Mouse (Mus musculus) kidney, embryonic 16.5 days (tissue): ENCODE data around the gene Trove2. TPM values are rescaled to one million over a fixed set of nuclear protein-coding genes. Genes with fewer than 3 reads are reported as not detected.

Experiments
- ATAC-seq: fragments of 200-750 bp; cut with Nextera tagmentation; 2 replicates; pipeline ENCODE4 v1.8.0; 2017; ENCODE audit warnings: moderate TSS enrichment; ENCODE audit not compliant: low FRiP score, low TSS enrichment
- H3K27ac ChIP-seq: fragments of 300-500 bp; sonication (generic); 2 replicates; pipeline ENCODE4 v1.5.1; 2014; ENCODE audit warnings: low read length
- H3K27me3 ChIP-seq: fragments of 300-500 bp; sonication (generic); 2 replicates; pipeline ENCODE4 v1.6.1; 2014; ENCODE audit warnings: low read length, control low read depth, mixed read lengths; ENCODE audit not compliant: insufficient read depth
- H3K36me3 ChIP-seq: fragments of 300-500 bp; sonication (generic); 2 replicates; pipeline ENCODE4 v1.6.1; 2014; ENCODE audit warnings: low read length, control low read depth, mixed read lengths; ENCODE audit not compliant: insufficient read depth
- H3K4me1 ChIP-seq: fragments of 300-500 bp; sonication (generic); 2 replicates; pipeline ENCODE4 v1.6.1; 2014; ENCODE audit warnings: low read length, control low read depth, mixed read lengths; ENCODE audit not compliant: insufficient read depth
- H3K4me2 ChIP-seq: fragments of 300-500 bp; sonication (generic); replicated peaks from 2 replicates; pipeline ENCODE4 v1.6.1; 2014; ENCODE audit warnings: low read depth, low read length
- H3K4me3 ChIP-seq: fragments of 300-500 bp; sonication (generic); 2 replicates; pipeline ENCODE4 v1.5.1; 2014; ENCODE audit warnings: mild to moderate bottlenecking, low read length
- H3K9ac ChIP-seq: fragments of 300-500 bp; sonication (generic); replicated peaks from 2 replicates; pipeline ENCODE4 v1.6.1; 2014; ENCODE audit warnings: low read length
- H3K9me3 ChIP-seq: fragments of 300-500 bp; sonication (generic); 2 replicates; pipeline ENCODE4 v1.6.1; 2016; ENCODE audit warnings: low read length, control low read depth
- WGBS: fragments of 180-500 bp; shearing (Covaris S2); extraction: QIAGEN DNeasy Blood & Tissue Kit; methylation state at CpG from one replicate; pipeline ENCODE4 v1.1.7; 2014; 5-methylcytosine and 5-hydroxymethylcytosine counted together
- polyA plus RNA-seq: library from polyadenylated mRNA; unstranded; fragments of >200 nt; fragmentation: Nextera tagmentation; extraction: Ambion mirVana; gene quantifications from 2 replicates; pipeline ENCODE4 v1.2.1, GENCODE M21; 2015

The Trove2 gene
- polyA plus RNA-seq: 16.2 and 18.1 TPM in 2 replicates

DNA sequence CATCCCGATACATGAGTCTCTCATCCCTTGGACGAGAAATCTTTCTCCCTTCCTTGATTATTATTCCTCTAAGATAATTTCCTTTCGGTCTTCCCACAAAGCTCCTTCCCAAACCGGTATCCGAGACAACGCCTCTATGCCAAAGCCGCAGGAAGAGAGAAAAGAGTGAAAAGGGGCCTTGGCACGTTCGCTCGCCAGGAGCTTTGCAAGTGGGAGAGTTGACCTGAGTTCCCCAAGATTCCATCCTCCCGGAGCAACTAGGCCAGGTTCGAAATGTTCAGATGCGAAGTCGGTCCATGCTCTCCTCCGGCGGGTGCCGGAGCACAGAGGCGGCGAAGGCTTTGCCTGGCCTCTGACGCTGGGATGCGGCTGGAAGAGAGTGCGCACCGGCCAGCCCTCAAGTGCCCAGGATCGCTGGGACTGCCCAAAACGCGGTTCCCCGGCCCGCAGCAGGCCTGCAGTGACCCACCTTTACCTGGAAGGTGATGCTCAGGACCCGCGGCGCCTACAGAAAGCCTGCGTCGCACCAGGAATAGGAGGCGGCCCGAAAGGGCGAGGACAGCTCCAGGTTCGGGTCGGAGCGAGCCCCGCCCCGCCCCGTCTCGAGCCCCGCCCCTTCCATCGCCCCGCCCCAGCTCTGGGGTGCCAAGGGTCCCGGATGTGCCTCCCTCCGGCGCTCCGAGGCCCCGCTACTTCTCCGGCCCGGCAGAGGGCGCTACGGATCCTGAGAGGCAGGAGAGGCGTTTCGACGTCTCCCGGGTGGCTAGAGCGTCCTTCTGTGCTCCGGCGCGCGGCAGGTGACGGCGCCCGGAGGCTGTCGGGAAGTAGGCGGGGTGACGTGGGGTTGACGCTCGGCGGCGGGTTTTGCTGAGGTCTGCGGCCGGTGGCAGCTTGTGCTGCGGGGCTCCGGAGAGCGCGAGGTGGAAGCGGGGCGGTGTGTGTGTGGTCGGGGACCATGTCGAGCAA is at the start of gene Trove2, which contains the start of gene Uchl5:
Gene Trove2 (minus strand): TSS at position 623 of the 966 bp plus-strand sequence.
Gene Uchl5 (plus strand): TSS at position 827 of the 966 bp plus-strand sequence.
- H3K4me3 ChIP-seq: peak within 1 kb of the TSS; percentile 92
- peaks cover 19% of the 10 kb centered on the region; the same call in 1 of the 2 replicates for H3K4me1 ChIP-seq
- H3K4me2 ChIP-seq: peak within 1 kb of the TSS; percentile 94
- peak within 1 kb of the TSS; percentile 92 for H3K9ac ChIP-seq
- under 1% methylated on average over 84 of the region's 84 CpGs for WGBS
- H3K9me3 ChIP-seq: no peaks in the 10 kb centered on the region
- ATAC-seq: peak; percentile 97
- no peaks in the 10 kb centered on the region for H3K27me3 ChIP-seq
- H3K36me3 ChIP-seq: no peaks in the 10 kb centered on the region
- peak within 1 kb of the TSS; percentile 73 for H3K27ac ChIP-seq

DNA sequence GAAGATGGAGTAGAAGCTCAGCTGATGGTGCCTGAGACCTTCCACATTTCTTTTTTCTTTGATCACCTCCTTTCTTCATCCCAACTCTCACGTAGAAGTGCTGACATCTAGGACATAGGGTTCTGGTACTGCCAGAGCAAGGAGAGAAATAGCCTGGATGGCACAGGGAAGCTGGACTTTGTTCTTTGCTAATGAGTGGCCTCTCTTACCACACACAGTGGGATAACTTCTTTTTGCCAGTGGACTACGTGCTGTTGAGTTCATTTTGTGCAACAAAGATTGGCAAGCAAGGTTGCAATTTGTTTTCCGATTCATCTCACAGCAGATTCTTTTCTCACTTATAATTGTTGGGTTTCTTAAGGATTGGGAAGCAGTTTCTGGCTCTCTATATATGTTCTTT is 45.8 kb upstream of the Trove2 start:
- H3K27me3 ChIP-seq: no peaks in the 10 kb centered on the region
- 84% methylated on average over 3 of the region's 3 CpGs for WGBS
- no peaks in the 10 kb centered on the region for H3K36me3 ChIP-seq
- H3K27ac ChIP-seq: no peak overlapping the region
- no peak overlapping the region for H3K4me2 ChIP-seq
- no peaks in the 10 kb centered on the region for H3K4me1 ChIP-seq
- no peak overlapping the region for H3K9ac ChIP-seq
- no peak overlapping the region for H3K4me3 ChIP-seq
- ATAC-seq: no peak
- H3K9me3 ChIP-seq: no peaks in the 10 kb centered on the region

DNA sequence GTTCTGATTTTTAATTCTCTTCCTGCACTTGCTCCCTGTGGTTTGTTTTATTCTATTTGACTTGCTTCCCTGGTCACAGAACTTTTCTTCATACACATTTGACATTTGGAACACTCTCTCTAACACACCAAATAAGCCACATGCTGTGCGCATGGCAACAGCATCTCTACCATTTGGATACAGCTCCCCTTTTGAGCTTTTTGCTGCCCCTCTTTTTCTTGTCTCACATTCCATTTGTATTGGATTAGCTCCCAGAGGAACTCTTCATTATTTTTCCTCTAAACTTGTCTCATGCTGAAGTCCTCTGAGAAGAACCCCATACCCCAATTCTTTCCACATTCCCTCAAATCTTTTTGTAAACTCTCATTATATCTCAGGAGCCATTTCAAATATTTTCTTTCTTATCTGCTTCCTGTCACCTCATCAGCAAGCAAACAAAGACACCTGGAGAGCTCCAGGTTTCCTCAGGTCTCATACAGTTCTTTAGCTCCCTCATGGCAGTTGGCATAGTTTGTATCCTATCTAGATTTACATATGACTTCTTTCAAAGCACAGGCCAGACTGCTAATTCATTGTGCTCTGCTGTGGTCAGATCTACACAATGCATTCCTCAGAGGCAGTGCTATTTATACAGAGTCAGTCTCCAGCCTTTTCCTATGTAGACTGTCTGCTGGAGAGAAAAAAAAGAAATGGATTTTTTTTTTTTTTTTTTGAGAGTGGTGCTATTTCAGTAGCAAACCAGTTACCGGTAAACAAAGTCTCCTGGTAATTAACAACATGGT is 43.4 kb upstream of the Trove2 start:
- ATAC-seq: no peak
- H3K36me3 ChIP-seq: no peaks in the 10 kb centered on the region
- WGBS: 87% methylated on average over 2 of the region's 2 CpGs
- H3K9me3 ChIP-seq: no peaks in the 10 kb centered on the region
- H3K4me1 ChIP-seq: no peaks in the 10 kb centered on the region
- no peak overlapping the region for H3K9ac ChIP-seq
- no peak overlapping the region for H3K27ac ChIP-seq
- H3K27me3 ChIP-seq: no peaks in the 10 kb centered on the region
- no peak overlapping the region for H3K4me3 ChIP-seq
- no peak overlapping the region for H3K4me2 ChIP-seq

DNA sequence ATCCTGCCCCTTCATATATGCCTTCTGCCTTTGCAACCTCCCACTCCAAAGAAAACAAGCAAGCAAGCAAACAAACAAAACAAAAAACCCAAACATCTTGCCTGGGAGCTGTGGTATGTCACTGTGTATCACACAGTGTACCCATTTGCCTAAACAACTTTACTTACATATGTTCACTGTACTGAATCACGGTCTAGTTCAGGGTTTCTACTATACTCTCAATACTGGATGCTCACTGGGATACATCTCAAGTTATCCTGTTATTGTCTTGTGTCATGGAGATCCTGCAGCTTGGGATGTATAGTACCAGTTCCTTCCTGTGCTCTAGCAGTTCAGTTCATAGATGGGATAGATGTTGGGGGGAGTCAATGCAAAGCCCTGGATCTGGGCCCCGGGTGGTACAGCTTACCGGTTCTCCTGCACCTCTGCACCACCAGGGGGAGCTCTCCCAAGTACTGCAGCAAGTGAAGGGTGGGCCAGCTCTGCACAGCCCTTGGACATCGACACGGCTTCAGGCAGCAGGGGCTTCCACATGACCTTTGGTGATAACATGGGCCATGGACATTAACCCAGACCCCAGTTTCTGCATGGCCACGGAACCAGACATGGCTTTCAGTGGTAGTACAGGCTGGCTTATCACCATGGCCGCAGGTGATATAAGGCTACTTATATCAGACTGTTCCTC is 37.0 kb upstream of the Trove2 start:
- H3K27ac ChIP-seq: no peak overlapping the region
- no peaks in the 10 kb centered on the region for H3K36me3 ChIP-seq
- peak; percentile 94 for ATAC-seq
- H3K9me3 ChIP-seq: no peaks in the 10 kb centered on the region
- no peak overlapping the region for H3K4me2 ChIP-seq
- H3K4me1 ChIP-seq: no peaks in the 10 kb centered on the region
- 44% methylated on average over 7 of the region's 7 CpGs for WGBS
- no peak overlapping the region for H3K4me3 ChIP-seq
- no peaks in the 10 kb centered on the region for H3K27me3 ChIP-seq
- H3K9ac ChIP-seq: no peak overlapping the region

DNA sequence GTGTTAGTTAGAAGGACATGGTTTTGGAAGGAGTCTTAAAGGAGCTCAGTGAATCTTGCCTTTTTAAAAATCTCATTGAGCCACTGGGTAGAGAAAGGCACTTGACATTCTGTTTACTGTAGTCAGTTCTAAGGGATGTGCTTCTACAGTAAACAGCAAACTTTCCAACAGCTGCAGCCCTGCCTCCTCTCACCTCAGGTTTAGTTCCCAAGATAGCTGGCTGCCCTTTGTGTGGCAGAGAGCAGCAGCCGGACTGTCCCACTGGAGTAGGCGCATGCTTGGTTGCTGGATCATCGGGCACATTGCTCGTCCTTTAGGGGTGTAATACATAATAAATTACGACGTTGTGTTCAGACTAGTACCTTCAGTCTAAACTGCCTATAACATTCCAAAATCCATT is 32.2 kb upstream of the Trove2 start:
- no peaks in the 10 kb centered on the region for H3K27me3 ChIP-seq
- peaks cover 8% of the 10 kb centered on the region; the same call in 1 of the 2 replicates for H3K36me3 ChIP-seq
- H3K27ac ChIP-seq: no peak overlapping the region
- H3K4me2 ChIP-seq: no peak overlapping the region
- no peak overlapping the region for H3K4me3 ChIP-seq
- no peak overlapping the region for H3K9ac ChIP-seq
- H3K4me1 ChIP-seq: no peaks in the 10 kb centered on the region
- ATAC-seq: no peak
- H3K9me3 ChIP-seq: no peaks in the 10 kb centered on the region; the same call in 1 of the 2 replicates
- WGBS: 77% methylated on average over 6 of the region's 6 CpGs

DNA sequence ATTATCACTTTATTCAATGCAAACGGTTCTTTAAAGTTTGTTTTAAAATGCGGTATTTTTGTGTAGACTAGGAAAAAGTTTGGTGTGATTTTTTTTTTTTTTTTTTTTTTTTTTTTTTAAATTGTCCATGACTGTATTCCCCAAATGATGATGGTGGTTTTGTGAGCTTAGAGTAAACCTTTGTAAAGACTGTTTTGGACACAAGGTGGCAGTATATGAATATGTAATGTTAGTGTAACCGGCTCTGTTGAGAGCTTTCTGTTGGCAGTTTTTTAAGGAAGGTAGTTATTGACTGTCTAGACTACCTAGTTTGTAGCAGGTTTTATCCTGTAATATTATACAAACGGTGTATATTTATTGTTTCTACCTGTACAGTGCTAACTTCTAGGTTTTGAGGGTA is 26.7 kb upstream of the Trove2 start:
- WGBS: 38% methylated on average over 4 of the region's 4 CpGs
- H3K4me2 ChIP-seq: no peak overlapping the region
- ATAC-seq: peak; percentile 57; the same call in 1 of the 2 replicates

DNA sequence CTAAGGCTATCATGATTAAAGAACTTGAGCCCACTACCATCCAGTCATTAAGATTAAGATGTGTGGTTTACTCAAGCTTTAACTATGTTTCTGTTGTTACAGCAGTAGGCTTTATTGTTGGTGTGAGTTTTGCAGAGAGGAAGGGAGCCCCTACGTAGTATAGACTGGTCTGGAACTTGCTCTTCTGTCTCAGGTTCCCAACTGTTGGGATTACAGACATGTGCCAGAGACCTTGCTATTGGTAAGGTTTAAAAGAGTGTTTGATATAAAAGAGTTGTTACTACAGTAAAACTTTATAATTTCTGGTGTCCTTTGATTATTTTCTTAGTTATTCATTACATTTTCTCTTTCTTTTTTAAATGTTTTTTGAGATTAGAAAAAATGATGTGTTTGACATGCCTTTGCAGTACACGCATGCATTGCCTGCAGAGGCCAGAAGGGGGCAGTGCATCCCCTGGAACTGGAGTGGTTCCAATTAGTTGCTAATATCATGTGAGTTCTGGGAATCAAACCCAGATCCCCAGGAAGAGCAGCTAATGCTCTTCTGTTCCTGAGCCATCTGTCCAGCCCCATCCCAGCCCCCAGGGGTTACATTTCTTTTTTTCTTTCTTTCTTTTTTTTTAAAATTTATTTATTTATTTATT is 11.8 kb upstream of the Trove2 start:
- Histone ChIP-seq H3K4me3 (no peak overlapping the region), H3K9me3 (no peaks in the 10 kb centered on the region), H3K9ac (no peak overlapping the region), H3K27me3 (no peaks in the 10 kb centered on the region), H3K36me3 (0 out of 2 replicates have a peak, but pooled peaks cover 3% of the 10 kb centered on the region), H3K4me2 (no peak overlapping the region), H3K27ac (no peak overlapping the region), H3K4me1 (no peaks in the 10 kb centered on the region)
- WGBS: 80% methylated on average over 2 of the region's 2 CpGs
- no peak for ATAC-seq

More for the DNA sequence above, 26.7 kb upstream of the Trove2 start:
- no peaks in the 10 kb centered on the region for H3K27me3 ChIP-seq
- no peaks in the 10 kb centered on the region; the same call in 1 of the 2 replicates for H3K9me3 ChIP-seq
- H3K4me3 ChIP-seq: no peak overlapping the region
- H3K4me1 ChIP-seq: no peaks in the 10 kb centered on the region
- H3K36me3 ChIP-seq: peaks cover 15% of the 10 kb centered on the region
- H3K27ac ChIP-seq: no peak overlapping the region
- H3K9ac ChIP-seq: no peak overlapping the region

DNA sequence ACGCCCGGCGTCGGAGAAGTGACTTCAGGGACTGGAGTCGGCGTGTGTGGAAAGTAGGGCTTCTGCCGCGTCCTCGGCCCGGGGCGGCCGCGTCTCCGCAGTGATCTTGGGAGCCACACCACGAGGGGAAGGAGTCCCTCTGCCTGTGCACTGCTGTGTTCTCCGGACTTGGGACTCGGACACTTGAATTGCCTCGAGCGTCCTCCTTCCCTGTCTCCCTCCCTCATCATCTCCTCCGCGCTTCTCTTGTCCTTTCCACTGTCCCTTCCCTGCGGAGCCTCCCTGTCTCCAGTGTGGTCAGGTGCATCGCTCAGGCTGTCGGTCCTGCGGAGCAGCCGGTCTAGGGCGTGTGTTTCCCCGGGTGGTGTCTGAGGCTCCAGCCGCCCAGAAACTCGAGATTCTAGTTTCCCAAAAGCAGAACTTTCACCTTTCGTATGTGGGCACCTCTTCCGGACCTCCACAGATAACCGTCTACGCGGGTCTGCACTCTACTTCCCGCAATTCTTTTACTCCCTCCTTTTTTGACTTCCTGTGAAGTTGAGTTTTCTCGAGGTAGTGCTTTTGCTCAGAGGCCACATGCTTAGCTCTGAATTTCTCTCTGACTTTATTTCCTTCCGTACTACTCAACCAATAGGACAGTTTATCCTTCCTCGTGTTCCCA is 820 bp upstream of the Trove2 start:
- peak overlapping the region; percentile 92 for H3K4me3 ChIP-seq
- H3K9ac ChIP-seq: peak overlapping the region; percentile 92
- H3K27ac ChIP-seq: peak overlapping the region; percentile 73
- peaks cover 19% of the 10 kb centered on the region; the same call in 1 of the 2 replicates for H3K4me1 ChIP-seq
- no peaks in the 10 kb centered on the region for H3K9me3 ChIP-seq
- ATAC-seq: peak; percentile 58
- H3K4me2 ChIP-seq: peak overlapping the region; percentile 94
- no peaks in the 10 kb centered on the region for H3K36me3 ChIP-seq
- WGBS: under 1% methylated on average over 39 of the region's 39 CpGs
- H3K27me3 ChIP-seq: no peaks in the 10 kb centered on the region
